Mouse (Mus musculus): ENCODE results near the gene Epor. TPM values are rescaled to one million over a fixed set of nuclear protein-coding genes. Genes with fewer than 3 reads are reported as not detected.

Epor gene
- total RNA-seq, 2 experiments from 2014 or later, result 1.9 to 2.4 TPM

- intact Hi-C loops (cut with DNase I), result no loop called here
- DNase-seq, result no peak
These were observed 46.3 kb downstream of the Epor start for GRCm38 (mm10) chr9:21916851-21917492.

DNA sequence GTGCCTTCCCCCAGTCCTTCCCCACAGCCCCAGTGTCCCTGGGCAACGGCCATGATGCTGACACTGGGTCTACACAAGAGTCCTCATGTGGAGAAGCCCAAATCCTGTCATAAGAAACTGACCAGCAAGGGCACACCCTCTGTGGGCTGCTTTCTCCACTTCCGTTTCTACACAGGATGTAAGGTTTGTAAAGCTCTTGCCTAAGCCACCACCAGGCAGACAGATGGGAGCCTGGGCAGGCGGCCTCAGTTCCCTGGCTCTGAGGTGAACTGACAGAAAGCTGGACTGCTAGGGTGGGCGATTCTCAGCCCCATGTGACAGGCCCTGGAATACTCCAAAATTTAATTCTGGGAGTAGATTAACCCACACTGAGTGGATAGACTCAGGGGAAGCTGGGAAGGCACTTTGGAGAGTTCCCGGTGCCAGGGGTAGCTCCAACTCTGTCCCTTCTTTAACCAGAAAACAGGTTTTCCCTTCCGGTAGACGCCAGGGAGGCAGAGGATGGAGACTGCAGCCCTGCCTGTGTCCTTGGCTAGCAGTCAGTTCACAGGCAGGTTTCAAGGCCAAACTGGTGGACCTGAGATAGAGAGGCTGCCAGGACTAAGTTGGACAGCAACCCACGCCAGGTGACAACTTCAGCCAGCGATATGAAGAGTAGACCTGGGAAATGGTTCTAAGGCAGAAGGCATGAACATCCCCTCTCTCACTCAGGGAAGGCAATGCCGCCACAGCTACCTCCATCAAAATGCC, 53.7 kb downstream of the Epor start:
- no peak for DNase-seq
- intact Hi-C loops (cut with DNase I), result no loop called here

Other genes with a start within 250 kb of the Epor start
- gene Ldlr, start 240.0 kb downstream of the Epor start, total RNA-seq (2021), result 10 to 100 TPM; 25.2 to 32.4 TPM
- gene Spc24, start 203.2 kb downstream of the Epor start, total RNA-seq (2021), result 1 to 10 TPM; 4.9 to 5.9 TPM
- 1 to 10 TPM; 8.7 to 9.7 TPM for gene Kank2, start 164.8 kb downstream of the Epor start, total RNA-seq (2021)
- not detected for gene Angptl8, start 128.0 kb downstream of the Epor start, total RNA-seq (2021)
- gene Dock6, start 110.9 kb downstream of the Epor start, total RNA-seq (2021), result 10 to 100 TPM; 28.9 to 29.2 TPM
- 10 to 100 TPM; 31.1 to 41.1 TPM for gene Rab3d, start 45.3 kb downstream of the Epor start, total RNA-seq (2021)
- gene Ccdc159, start 36.0 kb downstream of the Epor start, total RNA-seq (2021), result 10 to 100 TPM; 18.5 to 20.8 TPM
- 10 to 100 TPM; 28.1 to 31.6 TPM for gene Tmem205, start 36.0 kb downstream of the Epor start, total RNA-seq (2021)
- 100 to 1,000 TPM; 199 to 225 TPM for gene Plppr2, start 26.5 kb downstream of the Epor start, total RNA-seq (2021)
- gene Swsap1, start 7.8 kb downstream of the Epor start, total RNA-seq (2021), result 10 to 100 TPM; 11.8 to 12.6 TPM
- 1 to 10 TPM in 1 of 2 experiments, under 1 TPM in 1; 0.90 to 1.4 TPM for gene Rgl3, start 25.9 kb upstream of the Epor start, total RNA-seq (2021)
- 1 to 10 TPM; 6.2 to 6.9 TPM for gene Ccdc151, start 39.1 kb upstream of the Epor start, total RNA-seq (2021)
- gene Prkcsh, start 39.3 kb upstream of the Epor start, total RNA-seq (2021), result 10 to 100 TPM; 89.6 to 95.2 TPM
- gene Elavl3, start 88.5 kb upstream of the Epor start, total RNA-seq (2021), result 100 to 1,000 TPM; 365 to 366 TPM
- not detected for gene Gm49318, start 107.8 kb upstream of the Epor start, total RNA-seq (2021)
- 10 to 100 TPM; 28.6 to 30.1 TPM for gene Zfp653, start 107.9 kb upstream of the Epor start, total RNA-seq (2021)
- 10 to 100 TPM; 43.2 to 44.6 TPM for gene Ecsit, start 121.9 kb upstream of the Epor start, total RNA-seq (2021)
- under 1 TPM in 1 of 2 experiments, not detected in 1; 0.44 TPM for gene Cnn1, start 135.7 kb upstream of the Epor start, total RNA-seq (2021)
- 10 to 100 TPM; 65.7 to 66.6 TPM for gene Elof1, start 153.7 kb upstream of the Epor start, total RNA-seq (2021)
- gene Acp5, start 172.2 kb upstream of the Epor start, total RNA-seq (2021), result under 1 TPM; 0.26 to 0.38 TPM
- gene Pigyl, start 193.3 kb upstream of the Epor start, total RNA-seq (2021), result 10 to 100 TPM; 37.4 to 38.1 TPM
- under 1 TPM; 0.78 to 0.83 TPM for gene Zfp872, start 224.6 kb upstream of the Epor start, total RNA-seq (2021)